Mouse (Mus musculus): ENCODE measurements around the gene Zfp281. TPM values are rescaled to one million over a fixed set of nuclear protein-coding genes. Genes with fewer than 3 reads are reported as not detected.

Gene Zfp281
- total RNA-seq, 2 experiments from 2014 or later = 4.1 to 5.0 TPM

DNA sequence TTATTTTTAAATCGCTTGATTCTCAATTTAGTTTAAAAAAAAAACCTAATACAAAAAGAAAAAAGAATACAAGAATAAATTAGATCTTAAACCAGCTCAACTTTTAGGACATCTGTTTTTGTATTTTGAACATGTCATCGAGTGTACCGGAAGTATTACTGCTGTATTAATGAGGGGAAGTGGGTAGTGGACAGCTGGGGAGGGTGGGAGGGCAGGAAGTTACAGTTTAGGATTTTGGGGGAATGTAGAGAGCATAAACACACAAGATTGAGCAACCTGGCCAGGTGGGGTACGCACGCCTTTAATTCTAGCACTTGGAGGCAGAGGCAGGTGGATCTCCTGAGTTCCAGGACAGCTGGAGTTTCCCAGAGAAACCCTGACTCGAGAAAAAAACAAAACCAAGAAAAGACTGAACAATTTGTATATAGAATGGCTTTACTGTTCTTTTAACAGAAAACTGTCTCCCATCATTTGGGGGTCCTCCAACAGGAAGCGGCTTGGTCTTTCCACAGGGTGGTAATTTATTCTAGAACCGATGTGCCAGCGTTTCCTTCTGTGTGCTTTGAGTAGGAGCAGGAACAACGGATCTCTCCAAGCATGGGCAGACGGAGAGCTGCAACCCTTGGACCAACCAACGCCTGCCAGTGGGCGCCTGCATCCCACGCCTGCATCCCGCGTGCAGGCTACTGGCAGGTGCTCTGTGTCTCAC, 51.2 kb downstream of the Zfp281 start:
- no peak for ATAC-seq (replicated peaks; ENCODE audit: low FRiP score, poor library complexity, severe bottlenecking)

DNA sequence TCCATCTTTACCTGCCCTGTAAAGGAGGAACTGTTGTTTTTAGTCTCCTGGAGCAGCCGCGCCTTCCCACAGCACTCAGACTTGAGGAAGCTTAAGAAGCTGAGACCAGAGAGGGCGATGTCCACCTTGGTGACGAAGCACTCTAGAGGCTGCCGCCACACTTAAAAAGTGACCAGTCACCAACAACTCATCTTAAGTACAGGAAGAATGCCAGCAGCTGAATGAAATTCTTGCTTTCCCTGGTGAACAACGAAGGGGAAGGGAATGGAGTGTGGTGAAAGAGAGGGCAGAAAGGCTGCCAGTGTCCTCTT, 51.7 kb downstream of the Zfp281 start:
- no peak for ATAC-seq (replicated peaks; ENCODE audit: low FRiP score, poor library complexity, severe bottlenecking)

- no peak for ATAC-seq (replicated peaks; ENCODE audit: low FRiP score, poor library complexity, severe bottlenecking)
These were observed 53.2 kb downstream of the Zfp281 start for GRCm38 (mm10) chr1:136677847-136678325.

DNA sequence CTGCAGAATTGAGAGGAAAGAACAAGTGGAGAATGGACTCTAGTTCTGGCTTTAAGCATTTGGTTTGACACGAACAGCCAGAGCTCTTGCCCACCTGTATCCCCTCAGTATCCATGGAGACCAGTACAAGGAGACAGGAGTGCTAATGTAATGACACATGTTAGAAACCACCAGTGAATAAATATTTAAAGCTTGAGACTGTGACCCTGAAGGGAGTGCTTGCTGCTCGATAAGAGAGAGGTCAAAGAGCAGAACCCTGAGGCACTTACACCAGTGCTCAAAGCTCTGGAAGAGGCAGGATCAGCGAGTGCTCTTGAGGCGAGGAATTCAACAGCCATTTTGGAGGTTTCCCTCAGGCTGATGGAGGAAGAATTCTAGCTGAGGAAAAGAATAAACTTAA, 54.1 kb downstream of the Zfp281 start:
- ATAC-seq (replicated peaks; ENCODE audit: low FRiP score, poor library complexity, severe bottlenecking) = no peak

Other genes starting within 250 kb of the Zfp281 start
- gene Ddx59, start 209.6 kb upstream of the Zfp281 start, total RNA-seq (2015; ENCODE audit: low replicate concordance) = 17.3 and 21.4 TPM in 2 replicates
- 16.7 and 21.1 TPM in 2 replicates for gene Ddx59, start 209.6 kb upstream of the Zfp281 start, total RNA-seq (2017; ENCODE audit: low replicate concordance)
- gene Kif14, start 158.6 kb upstream of the Zfp281 start, total RNA-seq (2015; ENCODE audit: low replicate concordance) = 144 and 159 TPM in 2 replicates
- 223 and 224 TPM in 2 replicates for gene Kif14, start 158.6 kb upstream of the Zfp281 start, total RNA-seq (2017; ENCODE audit: low replicate concordance)